Mouse (Mus musculus) gastrocnemius, postnatal 14 days (tissue): Measurements from ENCODE around the gene Fitm2. TPM values are rescaled to one million over a fixed set of nuclear protein-coding genes. Genes with fewer than 3 reads are reported as not detected.
A peak's percentile ranks its signal among the peaks of the same experiment; 100 is the strongest.

ENCODE experiments used
- DNase-seq: peaks from one replicate; pipeline ENCODE4 v3.0.0; 2021; ENCODE audit warnings: mixed read lengths
- intact Hi-C: fragments of 180-260 bp; cut with DNase I; formaldehyde crosslinking; loops from one replicate; pipeline ENCODE4 v1.15.1; 2025; ENCODE audit warnings: low total_unique reads
- total RNA-seq, 2 experiments: library from RNA; stranded (reverse); gene quantifications; 2 replicates each; pipeline ENCODE4 v1.2.3; 2021

The Fitm2 gene
- total RNA-seq, 2 experiments from 2014 or later: 46.2 to 63.3 TPM

DNA sequence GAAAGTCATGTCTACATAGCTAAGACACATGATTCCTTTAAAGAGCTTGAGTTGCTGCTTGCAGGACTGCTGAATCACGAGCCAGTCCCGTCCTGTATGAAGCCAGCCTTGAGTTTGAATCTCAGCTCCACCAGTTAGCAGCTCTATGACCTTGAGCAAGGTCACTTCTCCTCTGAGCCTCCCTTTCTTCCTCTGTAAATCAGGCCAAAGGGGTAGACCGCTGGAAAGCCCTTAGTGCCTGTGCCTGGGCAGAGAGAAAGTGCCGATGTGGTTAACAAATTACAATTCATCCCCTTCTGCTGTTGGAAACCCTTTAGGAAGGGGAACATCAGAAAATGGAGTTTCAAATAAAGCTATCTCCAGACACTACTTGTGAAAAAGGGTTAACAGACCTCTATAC, 34.6 kb downstream of the Fitm2 start:
- no peak for DNase-seq
- intact Hi-C loops: no loop called here

GRCm38 (mm10) chr2:163433971-163434370, 38.5 kb downstream of the Fitm2 start:
- DNase-seq: no peak
- intact Hi-C loops: no loop called here

DNA sequence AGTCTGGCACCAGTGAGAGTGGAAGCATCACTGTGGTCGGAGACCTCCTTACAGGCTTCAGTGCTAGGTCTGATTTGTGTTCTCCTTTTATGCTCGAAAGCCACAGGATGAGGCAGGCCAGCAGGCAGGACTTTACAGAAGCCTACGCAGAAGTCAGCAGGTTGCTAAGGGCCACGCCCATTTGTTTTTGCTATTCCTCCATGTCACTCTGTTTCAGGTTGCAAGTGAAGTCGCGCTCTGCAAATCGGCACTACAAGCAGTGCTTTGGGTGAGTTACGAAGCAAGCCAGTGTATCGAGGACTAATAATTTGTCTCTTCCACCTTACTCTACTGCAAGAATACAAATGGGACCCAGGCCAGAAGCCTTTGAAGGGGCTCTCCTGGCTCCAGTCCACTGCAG, 41.1 kb downstream of the Fitm2 start:
- intact Hi-C loops: no loop called here
- DNase-seq: no peak

GRCm38 (mm10) chr2:163428346-163429011, 44.0 kb downstream of the Fitm2 start:
- intact Hi-C loops: loop anchor here (10.0 kb wide), 1 partner anchor 46 kb away; the partner anchor contains the start of gene Fitm2
- no peak for DNase-seq

DNA sequence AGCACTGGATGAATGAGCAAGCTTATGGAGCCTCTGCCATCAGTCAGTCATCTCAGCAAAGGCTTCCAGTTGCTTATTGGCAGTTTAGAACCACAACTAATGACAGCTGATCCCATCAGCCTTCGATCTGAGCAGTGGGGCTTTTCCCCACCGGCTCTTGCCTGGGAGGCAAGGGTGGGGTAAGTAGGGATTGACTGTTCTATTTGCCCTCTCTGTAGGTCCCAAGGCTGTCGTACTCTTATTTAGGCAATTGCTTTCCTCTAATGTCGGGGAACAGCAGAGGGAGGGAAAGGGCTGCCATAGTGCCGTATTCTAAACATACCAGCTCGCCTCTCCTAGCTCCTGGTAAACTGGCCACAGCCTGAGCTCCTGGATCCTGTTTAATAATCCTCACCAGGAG, 47.8 kb downstream of the Fitm2 start, which contains the start of gene Oser1:
Oser1 (minus strand) TSS at position 101 of the 400 bp plus-strand sequence.
- intact Hi-C loops: loop anchor here (10.0 kb wide), 1 partner anchor 50 kb away; the partner anchor contains the start of gene Fitm2

DNA sequence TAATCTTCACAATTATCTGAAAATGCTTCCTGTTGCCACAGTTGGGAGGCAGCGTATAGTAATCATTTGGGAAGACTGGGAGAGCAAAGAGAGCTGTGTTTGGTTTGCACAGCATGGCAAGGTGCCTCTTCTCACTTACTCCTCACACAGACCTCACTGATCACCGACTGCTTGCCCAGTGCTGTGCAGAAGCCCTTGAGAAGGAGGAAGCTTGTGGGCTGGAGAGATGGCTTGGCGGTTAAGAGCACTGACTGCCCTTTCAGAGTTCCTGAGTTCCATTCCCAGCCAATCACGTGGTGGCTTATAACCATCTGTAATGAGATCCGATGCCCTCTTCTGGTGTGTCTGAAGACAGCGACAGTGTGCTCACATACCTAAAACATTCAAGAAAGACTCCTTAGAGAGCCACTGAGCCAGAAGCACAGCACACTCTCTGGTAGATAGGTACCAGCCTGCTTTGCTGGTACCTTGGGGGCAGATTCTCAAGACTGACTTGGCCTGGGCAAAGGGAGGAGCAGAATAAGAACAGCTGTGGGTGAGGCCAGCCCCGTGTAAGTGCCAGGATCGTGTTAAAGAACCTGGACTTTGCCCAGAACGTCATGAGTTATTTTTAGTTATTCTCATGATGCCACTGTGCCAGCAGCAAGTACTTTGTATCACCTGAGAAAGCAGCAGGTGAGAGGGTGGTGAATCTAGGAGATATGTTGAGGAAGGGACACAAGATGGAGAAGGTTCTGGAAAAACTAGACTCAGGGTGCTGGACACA, 49.4 kb downstream of the Fitm2 start:
- intact Hi-C loops: loop anchor here (10.0 kb wide), 1 partner anchor 52 kb away; the partner anchor contains the start of gene Fitm2
- DNase-seq: no peak

More for the DNA sequence above, 47.8 kb downstream of the Fitm2 start, which contains the start of gene Oser1:
- DNase-seq: no peak

DNA sequence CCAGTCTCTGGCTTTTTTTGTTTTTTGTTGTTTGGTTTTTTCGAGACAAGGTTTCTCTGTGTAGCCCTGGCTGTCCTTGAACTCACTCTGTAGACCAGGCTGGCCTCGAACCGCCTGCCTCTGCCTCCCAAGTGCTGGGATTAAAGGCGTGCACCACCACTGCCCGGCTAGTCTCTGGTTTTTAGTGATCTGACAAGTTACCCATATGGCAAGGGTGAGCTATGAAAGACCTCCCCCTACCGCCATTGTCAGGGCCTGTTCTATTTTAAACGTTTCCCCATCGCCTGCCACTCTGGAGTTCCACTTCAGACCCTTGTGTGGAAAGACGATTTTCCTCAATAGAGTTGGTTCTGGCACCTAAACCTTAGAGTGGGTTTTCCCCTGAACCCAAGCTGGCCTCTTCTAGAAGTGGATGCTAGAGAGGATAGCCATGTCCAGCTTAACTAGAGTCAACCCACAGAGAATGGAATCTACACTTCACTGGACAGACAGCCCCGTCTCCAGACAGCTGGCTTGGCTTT, 52.0 kb downstream of the Fitm2 start:
- DNase-seq: no peak
- intact Hi-C loops: loop anchor here (10.0 kb wide), 1 partner anchor 54 kb away; the partner anchor contains the start of gene Fitm2

- intact Hi-C loops: loop anchor here (10.0 kb wide), 1 partner anchor 55 kb away; the partner anchor contains the start of gene Fitm2
- DNase-seq: peak; percentile 99
Observed at GRCm38 (mm10) chr2:163419346-163420045, 52.9 kb downstream of the Fitm2 start.

GRCm38 (mm10) chr2:163418841-163419345, 53.5 kb downstream of the Fitm2 start:
- DNase-seq: peak; percentile 59
- intact Hi-C loops: no loop called here

- intact Hi-C loops: no loop called here
- no peak for DNase-seq
Observed at GRCm38 (mm10) chr2:163417830-163418229, 54.6 kb downstream of the Fitm2 start.

- intact Hi-C loops: no loop called here
- no peak for DNase-seq
Observed at GRCm38 (mm10) chr2:163417026-163417425, 55.4 kb downstream of the Fitm2 start.

Other genes with a start within 250 kb of the Fitm2 start
- 100 to 1,000 TPM; 352 to 422 TPM for gene Jph2, start 74.6 kb downstream of the Fitm2 start, total RNA-seq
- 10 to 100 TPM; 25.9 to 29.5 TPM for gene Oser1, start 47.9 kb downstream of the Fitm2 start, total RNA-seq
- gene Gdap1l1, start 34.2 kb downstream of the Fitm2 start, total RNA-seq: under 1 TPM in 1 of 2 experiments, not detected in 1; 0.23 TPM
- gene R3hdml, start 19.7 kb upstream of the Fitm2 start, total RNA-seq: not detected
- gene Hnf4a, start 34.2 kb upstream of the Fitm2 start, total RNA-seq: not detected
- gene Ttpal, start 129.7 kb upstream of the Fitm2 start, total RNA-seq: 1 to 10 TPM; 7.7 to 8.2 TPM
- gene Serinc3, start 172.5 kb upstream of the Fitm2 start, total RNA-seq: 100 to 1,000 TPM; 124 to 167 TPM
- gene Pkig, start 185.8 kb upstream of the Fitm2 start, total RNA-seq: 10 to 100 TPM; 78.2 to 85.3 TPM